Mouse (Mus musculus) forebrain, embryonic 11.5 days (tissue): ENCODE measurements around the gene Ppil1. TPM values are rescaled to one million over a fixed set of nuclear protein-coding genes. Genes with fewer than 3 reads are reported as not detected.

Source experiments
- ATAC-seq: fragments of 200-750 bp; cut with Nextera tagmentation; replicated peaks from 2 replicates; pipeline ENCODE4 v1.8.0; 2017; ENCODE audit warnings: moderate TSS enrichment; ENCODE audit not compliant: low FRiP score
- DNase-seq: peaks from one replicate; pipeline ENCODE4 v3.0.0-alpha.2; 2017; ENCODE audit warnings: low spot score
- H3K27ac ChIP-seq: fragments of 300-500 bp; sonication (generic); 2 replicates; pipeline ENCODE4 v1.5.1; 2014; ENCODE audit warnings: low read depth, low read length
- H3K27me3 ChIP-seq: fragments of 300-500 bp; sonication (generic); 2 replicates; pipeline ENCODE4 v1.6.1; 2014; ENCODE audit warnings: mild to moderate bottlenecking, low read length, mixed read lengths; ENCODE audit not compliant: control insufficient read depth, insufficient read depth
- H3K36me3 ChIP-seq: fragments of 300-500 bp; sonication (generic); 2 replicates; pipeline ENCODE4 v1.6.1; 2014; ENCODE audit warnings: mild to moderate bottlenecking, low read length, moderate library complexity, mixed read lengths; ENCODE audit not compliant: control insufficient read depth, insufficient read depth
- H3K4me1 ChIP-seq: fragments of 300-500 bp; sonication (generic); replicated peaks from 2 replicates; pipeline ENCODE4 v1.6.1; 2014; ENCODE audit warnings: low read length, mixed read lengths; ENCODE audit not compliant: control insufficient read depth, insufficient read depth
- H3K4me2 ChIP-seq: fragments of 300-500 bp; sonication (generic); 2 replicates; pipeline ENCODE4 v1.6.1; 2014; ENCODE audit warnings: low read depth, mild to moderate bottlenecking, low read length, moderate library complexity, mixed read lengths; ENCODE audit not compliant: severe bottlenecking
- H3K4me3 ChIP-seq: fragments of 300-500 bp; sonication (generic); 2 replicates; pipeline ENCODE4 v1.5.1; 2014; ENCODE audit warnings: low read depth, low read length
- H3K9ac ChIP-seq: fragments of 300-500 bp; sonication (generic); 2 replicates; pipeline ENCODE4 v1.6.1; 2014; ENCODE audit warnings: low read length
- H3K9me3 ChIP-seq: fragments of 300-500 bp; sonication (generic); 2 replicates; pipeline ENCODE4 v1.6.1; 2016; ENCODE audit warnings: low read length, mixed read lengths; ENCODE audit not compliant: control insufficient read depth
- WGBS: fragments of 180-500 bp; shearing (Covaris S2); extraction: QIAGEN DNeasy Blood & Tissue Kit; methylation state at CpG from one replicate; pipeline ENCODE4 v1.1.7; 2014; 5-methylcytosine and 5-hydroxymethylcytosine counted together
- polyA plus RNA-seq: library from polyadenylated mRNA; unstranded; fragments of >200 nt; fragmentation: Nextera tagmentation; extraction: Ambion mirVana; gene quantifications from 2 replicates; pipeline ENCODE4 v1.2.1, GENCODE M21; 2014

Ppil1 gene
- polyA plus RNA-seq, 1 experiment from 2014 or later, result 180 TPM

GRCm38 (mm10) chr17:29293807-29294605 lies 30.0 kb upstream of the Ppil1 start:
- H3K9ac ChIP-seq, result no peak overlapping the region
- H3K36me3 ChIP-seq, result no peaks in the 10 kb centered on the region
- no peak overlapping the region for H3K27ac ChIP-seq
- H3K4me3 ChIP-seq, result no peak overlapping the region
- H3K9me3 ChIP-seq, result no peaks in the 10 kb centered on the region
- H3K4me2 ChIP-seq, result no peak overlapping the region
- 83% methylated on average over 9 of the region's 9 CpGs for WGBS
- H3K27me3 ChIP-seq, result no peaks in the 10 kb centered on the region
- no peaks in the 10 kb centered on the region for H3K4me1 ChIP-seq
- ATAC-seq (no peak), DNase-seq (no peak)

DNA sequence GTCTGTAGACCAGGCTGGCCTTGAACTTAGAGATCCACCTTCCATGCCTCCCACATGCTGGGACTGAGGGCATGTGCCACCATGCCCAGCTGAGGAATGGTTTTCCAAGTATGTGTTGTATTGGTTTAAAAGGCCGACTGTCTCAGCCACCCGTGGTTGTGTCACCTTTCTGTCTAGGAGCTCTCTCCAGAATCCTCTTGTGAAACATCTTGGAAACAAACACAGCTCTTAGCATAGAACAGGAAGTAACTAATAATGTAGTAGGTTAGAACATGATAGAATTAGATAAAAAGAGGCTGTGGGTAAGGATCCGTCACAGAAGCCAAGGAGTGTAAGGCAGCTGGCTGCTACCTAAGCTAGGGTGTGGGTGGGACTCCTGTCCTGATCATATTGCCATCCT lies 29.0 kb upstream of the Ppil1 start:
- Histone ChIP-seq H3K36me3 (no peaks in the 10 kb centered on the region), H3K9ac (no peak overlapping the region), H3K4me2 (no peak overlapping the region), H3K27me3 (no peaks in the 10 kb centered on the region), H3K4me1 (no peaks in the 10 kb centered on the region), H3K4me3 (no peak overlapping the region), H3K27ac (no peak overlapping the region), H3K9me3 (no peaks in the 10 kb centered on the region)
- DNase-seq (no peak), ATAC-seq (no peak)
- 93% methylated on average over 3 of the region's 3 CpGs for WGBS

DNA sequence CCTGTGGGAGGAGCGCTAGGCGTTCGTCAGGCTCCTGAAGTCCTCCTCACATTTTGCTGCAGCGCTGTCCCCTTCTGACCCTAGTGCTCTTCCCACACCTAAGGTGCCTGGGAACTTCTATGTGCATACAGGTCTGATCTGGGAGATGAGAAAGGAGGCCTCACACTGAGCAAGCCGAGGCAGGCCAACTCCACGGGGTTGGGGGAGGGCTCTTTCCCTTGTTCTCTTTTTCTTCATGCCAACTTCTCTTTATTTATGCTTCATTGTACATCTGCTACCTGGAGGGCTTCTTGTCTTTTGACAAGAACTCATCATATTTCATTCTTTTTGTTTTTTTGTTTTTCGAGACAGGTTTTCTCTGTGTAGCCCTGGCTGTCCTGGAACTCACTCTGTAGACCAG lies 27.8 kb upstream of the Ppil1 start:
- no peaks in the 10 kb centered on the region for H3K4me1 ChIP-seq
- WGBS, result 84% methylated on average over 7 of the region's 7 CpGs
- no peaks in the 10 kb centered on the region for H3K36me3 ChIP-seq

DNA sequence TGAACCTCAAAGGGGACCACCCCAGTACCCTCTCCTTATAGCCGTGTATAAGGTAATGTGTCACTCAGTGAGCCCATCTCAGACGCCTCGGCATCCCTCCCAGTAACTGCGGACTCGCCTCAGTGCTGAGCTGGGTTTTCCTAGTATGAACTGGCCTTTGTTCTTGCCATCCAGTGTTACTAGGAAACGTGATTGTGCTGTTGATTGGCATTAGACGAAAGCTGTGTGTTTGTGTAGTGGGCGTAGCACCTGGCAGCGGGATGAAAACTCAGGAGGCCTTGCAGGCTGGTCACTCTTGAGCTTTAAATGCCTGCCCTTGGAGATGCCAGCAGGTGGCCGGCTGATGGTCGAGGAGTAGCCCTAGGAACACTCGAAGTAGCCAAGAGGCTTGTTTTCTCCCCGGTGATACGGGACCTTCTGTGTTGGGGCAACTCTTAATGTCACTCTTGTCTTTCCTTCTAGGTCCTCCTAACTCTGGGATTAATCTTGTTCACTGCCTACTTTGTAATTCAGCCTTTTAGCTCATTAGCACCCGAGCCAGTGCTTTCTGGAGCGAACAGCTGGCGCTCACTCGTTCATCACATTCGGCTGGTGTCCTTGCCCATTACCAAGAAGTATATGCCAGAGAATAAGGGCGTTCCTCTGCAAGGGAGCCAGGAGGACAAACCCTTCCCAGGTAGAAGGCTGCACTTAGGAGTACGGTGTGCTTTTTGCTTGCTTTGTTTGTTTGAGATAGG lies 18.4 kb upstream of the Ppil1 start:
- DNase-seq, result peak; percentile 67
- 0 out of 2 replicates have a peak overlapping the region, but pooled peaks have one; percentile 11 for H3K4me2 ChIP-seq

More for the DNA sequence above, 27.8 kb upstream of the Ppil1 start:
- Histone ChIP-seq H3K9me3 (no peaks in the 10 kb centered on the region), H3K27me3 (no peaks in the 10 kb centered on the region), H3K9ac (no peak overlapping the region), H3K27ac (no peak overlapping the region), H3K4me3 (no peak overlapping the region), H3K4me2 (no peak overlapping the region)
- ATAC-seq (no peak), DNase-seq (no peak)

GRCm38 (mm10) chr17:29281541-29281940 lies 17.6 kb upstream of the Ppil1 start:
- no peaks in the 10 kb centered on the region for H3K27me3 ChIP-seq
- ATAC-seq, result no peak
- no peak overlapping the region for H3K4me3 ChIP-seq
- H3K4me2 ChIP-seq, result no peak overlapping the region
- 0 out of 2 replicates have a peak overlapping the region, but pooled peaks have one; percentile 3 for H3K9ac ChIP-seq
- 83% methylated on average over 5 of the region's 5 CpGs for WGBS
- DNase-seq, result no peak
- peak overlapping the region; percentile 77; the same call in 1 of the 2 replicates for H3K27ac ChIP-seq
- H3K36me3 ChIP-seq, result no peaks in the 10 kb centered on the region
- H3K9me3 ChIP-seq, result no peaks in the 10 kb centered on the region
- peaks cover 13% of the 10 kb centered on the region for H3K4me1 ChIP-seq

More for the DNA sequence above, 18.4 kb upstream of the Ppil1 start:
- Histone ChIP-seq H3K27ac (peak overlapping the region; percentile 77), H3K27me3 (no peaks in the 10 kb centered on the region), H3K4me1 (peaks cover 13% of the 10 kb centered on the region), H3K9me3 (no peaks in the 10 kb centered on the region), H3K4me3 (no peak overlapping the region), H3K36me3 (no peaks in the 10 kb centered on the region), H3K9ac (peak overlapping the region; percentile 43)
- ATAC-seq, result 0 out of 2 replicates have a peak, but pooled peaks have one; percentile 42
- WGBS, result 45% methylated on average over 21 of the region's 21 CpGs

DNA sequence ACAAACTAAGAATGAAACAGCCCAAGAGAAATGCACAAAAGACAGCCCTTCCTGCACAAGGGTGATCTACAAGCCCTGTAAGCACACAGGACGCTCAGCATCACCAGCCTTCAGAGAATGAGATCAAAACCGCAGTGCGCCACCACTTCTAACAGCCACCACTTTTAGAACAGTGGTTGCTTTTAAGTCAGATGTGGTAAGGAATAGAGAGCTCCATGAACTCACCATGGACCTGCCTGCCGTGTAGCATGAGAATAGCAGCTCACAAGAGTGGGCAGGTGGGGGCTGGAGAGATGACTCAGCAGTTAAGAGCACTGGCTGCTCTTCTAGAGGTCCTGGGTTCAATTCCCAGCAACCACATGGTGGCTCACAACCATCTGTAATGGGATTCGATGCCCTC lies 16.4 kb upstream of the Ppil1 start:
- Histone ChIP-seq H3K4me2 (no peak overlapping the region), H3K36me3 (no peaks in the 10 kb centered on the region), H3K4me1 (peaks cover 13% of the 10 kb centered on the region), H3K9me3 (no peaks in the 10 kb centered on the region), H3K9ac (no peak overlapping the region), H3K27ac (no peak overlapping the region), H3K27me3 (no peaks in the 10 kb centered on the region), H3K4me3 (no peak overlapping the region)
- DNase-seq (no peak), ATAC-seq (no peak)
- WGBS, result 94% methylated on average over 5 of the region's 5 CpGs

GRCm38 (mm10) chr17:29273889-29274288 lies 9.9 kb upstream of the Ppil1 start:
- no peak for DNase-seq
- Histone ChIP-seq H3K4me2 (no peak overlapping the region), H3K27ac (no peak overlapping the region), H3K9me3 (no peaks in the 10 kb centered on the region), H3K36me3 (no peaks in the 10 kb centered on the region), H3K9ac (no peak overlapping the region), H3K4me3 (no peak overlapping the region), H3K4me1 (peaks cover 7% of the 10 kb centered on the region; the same call in 1 of the 2 replicates), H3K27me3 (no peaks in the 10 kb centered on the region)
- 88% methylated on average over 11 of the region's 11 CpGs for WGBS
- ATAC-seq, result no peak

- 91% methylated on average over 7 of the region's 7 CpGs for WGBS
- Histone ChIP-seq H3K4me2 (no peak overlapping the region), H3K4me1 (peaks cover 7% of the 10 kb centered on the region; the same call in 1 of the 2 replicates), H3K9me3 (no peaks in the 10 kb centered on the region), H3K27me3 (no peaks in the 10 kb centered on the region), H3K27ac (no peak overlapping the region), H3K36me3 (no peaks in the 10 kb centered on the region), H3K9ac (no peak overlapping the region), H3K4me3 (no peak overlapping the region)
- no peak for DNase-seq
- no peak for ATAC-seq
These were observed 9.2 kb upstream of the Ppil1 start for GRCm38 (mm10) chr17:29273156-29273555.
